Mouse (Mus musculus): ENCODE measurements around the gene Patz1. TPM values are rescaled to one million over a fixed set of nuclear protein-coding genes. Genes with fewer than 3 reads are reported as not detected.
A peak's percentile ranks its signal among the peaks of the same experiment; 100 is the strongest.

Gene Patz1
- polyA plus RNA-seq, 1 experiment from 2014 or later = 47.6 TPM

GRCm38 (mm10) chr11:3278351-3278750, 10.3 kb upstream of the Patz1 start:
- Histone ChIP-seq H3K27me3 (ENCODE audit: control insufficient read depth, insufficient read depth, low read length) (no peaks in the 10 kb centered on the region), H3K36me3 (replicated peaks; ENCODE audit: control insufficient read depth, insufficient read depth) (no peaks in the 10 kb centered on the region), H3K4me2 (replicated peaks) (no peak overlapping the region), H3K27ac (no peak overlapping the region), H3K4me3 (replicated peaks; ENCODE audit: low read length) (no peak overlapping the region), H3K9ac (no peak overlapping the region), H3K9me3 (ENCODE audit: control insufficient read depth, low read length) (no peaks in the 10 kb centered on the region), H3K4me1 (replicated peaks; ENCODE audit: control insufficient read depth, insufficient read depth, low read length) (no peaks in the 10 kb centered on the region)
- no peak for ATAC-seq (ENCODE audit: low FRiP score)
- 67% methylated on average over 5 of the region's 5 CpGs for WGBS
- DNase-seq (ENCODE audit: low spot score) = no peak

DNA sequence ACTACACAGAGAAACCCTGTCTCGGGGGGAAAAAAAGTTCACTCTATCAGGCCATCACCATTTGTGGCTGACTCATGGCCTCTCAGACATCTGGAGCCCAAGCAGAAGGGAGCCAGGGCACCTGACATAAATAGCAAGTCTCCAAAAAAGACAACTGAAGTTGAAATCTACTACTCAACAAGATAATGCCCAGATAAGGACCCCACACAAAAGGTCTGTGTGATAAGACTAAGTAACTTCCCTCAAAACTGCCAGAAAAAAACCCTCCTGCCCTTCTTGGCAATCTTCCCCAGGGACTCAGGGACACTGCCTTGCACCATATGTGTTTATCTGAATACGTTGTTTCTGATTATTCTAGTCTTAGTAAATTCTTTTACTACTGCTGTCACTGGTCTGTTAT, 8.9 kb upstream of the Patz1 start:
- H3K4me3 ChIP-seq (replicated peaks; ENCODE audit: low read length) = no peak overlapping the region
- ATAC-seq (ENCODE audit: low FRiP score) (no peak), DNase-seq (ENCODE audit: low spot score) (no peak)
- no peaks in the 10 kb centered on the region for H3K4me1 ChIP-seq (replicated peaks; ENCODE audit: control insufficient read depth, insufficient read depth, low read length)
- H3K9ac ChIP-seq = no peak overlapping the region
- H3K27me3 ChIP-seq (ENCODE audit: control insufficient read depth, insufficient read depth, low read length) = no peaks in the 10 kb centered on the region
- WGBS = 83% methylated on average over 2 of the region's 2 CpGs
- no peak overlapping the region for H3K4me2 ChIP-seq (replicated peaks)
- no peaks in the 10 kb centered on the region for H3K9me3 ChIP-seq (ENCODE audit: control insufficient read depth, low read length)
- H3K36me3 ChIP-seq (replicated peaks; ENCODE audit: control insufficient read depth, insufficient read depth) = no peaks in the 10 kb centered on the region
- H3K27ac ChIP-seq = no peak overlapping the region

- no peak for DNase-seq (ENCODE audit: low spot score)
- Histone ChIP-seq H3K27ac (no peak overlapping the region), H3K27me3 (ENCODE audit: control insufficient read depth, insufficient read depth, low read length) (no peaks in the 10 kb centered on the region), H3K4me3 (replicated peaks; ENCODE audit: low read length) (no peak overlapping the region), H3K9me3 (ENCODE audit: control insufficient read depth, low read length) (no peaks in the 10 kb centered on the region), H3K4me1 (replicated peaks; ENCODE audit: control insufficient read depth, insufficient read depth, low read length) (peaks cover 10% of the 10 kb centered on the region; the same call in 1 of the 2 replicates), H3K36me3 (replicated peaks; ENCODE audit: control insufficient read depth, insufficient read depth) (no peaks in the 10 kb centered on the region), H3K4me2 (replicated peaks) (no peak overlapping the region), H3K9ac (no peak overlapping the region)
- no peak for ATAC-seq (ENCODE audit: low FRiP score)
- 88% methylated on average over 6 of the region's 6 CpGs for WGBS
Observed at GRCm38 (mm10) chr11:3282887-3283286, 5.8 kb upstream of the Patz1 start.

DNA sequence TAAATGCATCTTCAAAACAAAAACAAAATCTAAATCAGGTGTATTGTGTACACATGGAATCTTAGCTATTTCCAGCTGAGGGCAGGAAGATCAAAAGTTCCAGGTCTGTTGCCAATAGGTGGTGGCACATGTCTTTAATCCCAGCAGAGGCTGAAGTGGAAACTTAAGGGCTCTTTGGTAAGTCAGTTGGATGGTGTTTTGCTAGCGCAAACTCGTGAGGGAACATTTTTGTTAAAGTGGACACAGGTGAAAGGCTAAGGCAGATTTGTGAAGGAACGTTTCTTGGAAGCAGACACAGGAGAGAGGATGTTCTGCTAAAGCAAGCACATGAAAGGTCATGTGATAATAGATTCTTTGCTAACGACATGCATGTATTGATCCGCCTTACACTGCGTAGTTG, 5.0 kb upstream of the Patz1 start:
- Histone ChIP-seq H3K36me3 (replicated peaks; ENCODE audit: control insufficient read depth, insufficient read depth) (no peaks in the 10 kb centered on the region), H3K4me3 (replicated peaks; ENCODE audit: low read length) (no peak overlapping the region), H3K27ac (no peak overlapping the region), H3K9me3 (ENCODE audit: control insufficient read depth, low read length) (no peaks in the 10 kb centered on the region), H3K9ac (no peak overlapping the region), H3K27me3 (ENCODE audit: control insufficient read depth, insufficient read depth, low read length) (no peaks in the 10 kb centered on the region), H3K4me1 (replicated peaks; ENCODE audit: control insufficient read depth, insufficient read depth, low read length) (peaks cover 18% of the 10 kb centered on the region), H3K4me2 (replicated peaks) (no peak overlapping the region)
- no peak for ATAC-seq (ENCODE audit: low FRiP score)
- DNase-seq (ENCODE audit: low spot score) = no peak
- 90% methylated on average over 6 of the region's 6 CpGs for WGBS

DNA sequence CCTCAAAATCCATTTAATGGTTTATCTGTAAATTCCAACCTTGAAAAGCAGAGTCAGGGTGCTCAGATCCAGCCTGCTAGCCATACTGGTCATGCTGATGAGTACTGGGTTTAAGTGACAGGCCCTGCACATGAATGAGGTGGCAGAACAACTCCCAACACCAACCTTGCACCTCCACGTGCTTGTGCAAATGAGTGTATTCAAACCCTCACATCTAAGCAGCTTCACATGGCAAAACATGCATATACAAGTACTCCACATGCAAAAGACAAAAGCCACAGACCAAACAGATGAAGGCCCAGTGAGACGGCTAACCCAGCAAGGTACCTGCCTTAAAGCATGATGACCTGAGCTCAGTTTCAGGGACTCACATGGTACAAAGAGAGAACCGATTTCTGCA, 2.7 kb upstream of the Patz1 start:
- no peak overlapping the region for H3K4me3 ChIP-seq (replicated peaks; ENCODE audit: low read length)
- no peaks in the 10 kb centered on the region for H3K27me3 ChIP-seq (ENCODE audit: control insufficient read depth, insufficient read depth, low read length)
- H3K9ac ChIP-seq = no peak overlapping the region
- 86% methylated on average over 3 of the region's 3 CpGs for WGBS
- peaks cover 18% of the 10 kb centered on the region for H3K4me1 ChIP-seq (replicated peaks; ENCODE audit: control insufficient read depth, insufficient read depth, low read length)
- no peaks in the 10 kb centered on the region for H3K9me3 ChIP-seq (ENCODE audit: control insufficient read depth, low read length)
- H3K4me2 ChIP-seq (replicated peaks) = no peak overlapping the region
- H3K27ac ChIP-seq = no peak overlapping the region
- ATAC-seq (ENCODE audit: low FRiP score) (no peak), DNase-seq (ENCODE audit: low spot score) (no peak)
- H3K36me3 ChIP-seq (replicated peaks; ENCODE audit: control insufficient read depth, insufficient read depth) = no peaks in the 10 kb centered on the region

DNA sequence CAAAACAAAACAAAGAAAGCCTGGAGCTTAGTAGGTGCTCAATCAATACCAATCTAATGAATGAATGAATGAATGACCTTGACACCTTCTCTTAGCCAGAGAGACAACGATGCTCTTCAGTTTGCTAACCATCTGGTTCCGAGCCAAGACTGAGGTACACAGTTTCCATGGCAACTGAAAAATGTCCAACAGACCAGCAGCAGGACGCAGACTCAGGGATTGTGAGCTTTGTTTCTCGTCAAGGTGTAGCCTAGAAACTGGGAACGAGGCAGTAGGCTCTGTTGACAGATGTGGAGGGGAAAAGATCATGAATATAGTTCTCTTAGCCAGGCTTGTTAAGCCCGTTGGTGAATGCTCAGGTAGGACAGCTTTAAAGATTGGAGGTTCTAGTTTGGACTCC, 1.5 kb upstream of the Patz1 start:
- Histone ChIP-seq H3K27me3 (ENCODE audit: control insufficient read depth, insufficient read depth, low read length) (no peaks in the 10 kb centered on the region), H3K36me3 (replicated peaks; ENCODE audit: control insufficient read depth, insufficient read depth) (no peaks in the 10 kb centered on the region; the same call in 1 of the 2 replicates), H3K4me3 (replicated peaks; ENCODE audit: low read length) (no peak overlapping the region), H3K4me1 (replicated peaks; ENCODE audit: control insufficient read depth, insufficient read depth, low read length) (peaks cover 18% of the 10 kb centered on the region), H3K4me2 (replicated peaks) (0 out of 2 replicates have a peak overlapping the region, but pooled peaks have one; percentile 100), H3K9me3 (ENCODE audit: control insufficient read depth, low read length) (no peaks in the 10 kb centered on the region), H3K27ac (peak overlapping the region; percentile 52; the same call in 1 of the 2 replicates), H3K9ac (0 out of 2 replicates have a peak overlapping the region, but pooled peaks have one; percentile 97)
- DNase-seq (ENCODE audit: low spot score) (peak; percentile 69), ATAC-seq (ENCODE audit: low FRiP score) (no peak)
- 18% methylated on average over 6 of the region's 6 CpGs for WGBS

- 60% methylated on average over 5 of the region's 5 CpGs for WGBS
- Histone ChIP-seq H3K4me2 (replicated peaks) (peak overlapping the region; percentile 100), H3K9ac (peak overlapping the region; percentile 97; the same call in 1 of the 2 replicates), H3K27ac (peak overlapping the region; percentile 100), H3K36me3 (replicated peaks; ENCODE audit: control insufficient read depth, insufficient read depth) (no peaks in the 10 kb centered on the region; the same call in none of the 2 replicates), H3K9me3 (ENCODE audit: control insufficient read depth, low read length) (no peaks in the 10 kb centered on the region), H3K27me3 (ENCODE audit: control insufficient read depth, insufficient read depth, low read length) (no peaks in the 10 kb centered on the region), H3K4me1 (replicated peaks; ENCODE audit: control insufficient read depth, insufficient read depth, low read length) (peaks cover 23% of the 10 kb centered on the region), H3K4me3 (replicated peaks; ENCODE audit: low read length) (peak overlapping the region; percentile 85)
- ATAC-seq (ENCODE audit: low FRiP score) (no peak), DNase-seq (ENCODE audit: low spot score) (no peak)
Observed at GRCm38 (mm10) chr11:3287921-3288320, 753 bp upstream of the Patz1 start.

GRCm38 (mm10) chr11:3289302-3289802, 678 bp downstream of the Patz1 start:
- H3K36me3 ChIP-seq (replicated peaks; ENCODE audit: control insufficient read depth, insufficient read depth) = peaks cover 13% of the 10 kb centered on the region
- H3K9ac ChIP-seq = peak overlapping the region; percentile 97
- peaks cover 38% of the 10 kb centered on the region for H3K4me1 ChIP-seq (replicated peaks; ENCODE audit: control insufficient read depth, insufficient read depth, low read length)
- ATAC-seq (ENCODE audit: low FRiP score) = peak; percentile 85
- peak overlapping the region; percentile 85 for H3K4me3 ChIP-seq (replicated peaks; ENCODE audit: low read length)
- peak overlapping the region; percentile 100 for H3K4me2 ChIP-seq (replicated peaks)
- H3K9me3 ChIP-seq (ENCODE audit: control insufficient read depth, low read length) = no peaks in the 10 kb centered on the region
- no peaks in the 10 kb centered on the region for H3K27me3 ChIP-seq (ENCODE audit: control insufficient read depth, insufficient read depth, low read length)
- DNase-seq (ENCODE audit: low spot score) = peak; percentile 80
- H3K27ac ChIP-seq = peak overlapping the region; percentile 100
- WGBS = 1% methylated on average over 34 of the region's 40 CpGs

- Histone ChIP-seq H3K27ac (peak overlapping the region; percentile 100), H3K4me1 (replicated peaks; ENCODE audit: control insufficient read depth, insufficient read depth, low read length) (peaks cover 44% of the 10 kb centered on the region), H3K27me3 (ENCODE audit: control insufficient read depth, insufficient read depth, low read length) (no peaks in the 10 kb centered on the region), H3K36me3 (replicated peaks; ENCODE audit: control insufficient read depth, insufficient read depth) (peaks cover 19% of the 10 kb centered on the region), H3K9ac (peak overlapping the region; percentile 97), H3K9me3 (ENCODE audit: control insufficient read depth, low read length) (no peaks in the 10 kb centered on the region), H3K4me3 (replicated peaks; ENCODE audit: low read length) (peak overlapping the region; percentile 85), H3K4me2 (replicated peaks) (peak overlapping the region; percentile 100)
- WGBS = 1% methylated on average over 59 of the region's 92 CpGs
- peak; percentile 95 for DNase-seq (ENCODE audit: low spot score)
- peak; percentile 65 for ATAC-seq (ENCODE audit: low FRiP score)
Observed at GRCm38 (mm10) chr11:3289803-3290639, 1.3 kb downstream of the Patz1 start.
